Mouse (Mus musculus) erythroblast, embryonic 14.5 days (primary cell): ENCODE measurements around the gene Actr2.

Experiments
- GATA1 ChIP-seq: IDR thresholded peaks from 2 replicates; pipeline ENCODE4 v1.6.1; 2012; ENCODE audit warnings: low read length, inconsistent platforms, mixed read lengths
- TAL1 ChIP-seq: IDR thresholded peaks from 3 replicates; pipeline ENCODE4 v1.6.1; 2012; ENCODE audit warnings: low read length, inconsistent platforms, mixed read lengths

GRCm38 (mm10) chr11:20106946-20107345 lies 5.8 kb downstream of the Actr2 start:
- TF ChIP-seq TAL1 (no peak), GATA1 (no peak)
